Mouse (Mus musculus): ENCODE results near the gene Atp8a2. TPM values are rescaled to one million over a fixed set of nuclear protein-coding genes. Genes with fewer than 3 reads are reported as not detected.
"Not testable (repeated sequence)": the region's sequence is repeated elsewhere in the genome, so short reads cannot be mapped to it uniquely, and the experiment has no call there.

The Atp8a2 gene
- total RNA-seq, 1 experiment from 2014 or later: 1.1 TPM

- peak; percentile 78 for DNase-seq
Measured at GRCm38 (mm10) chr14:60015891-60016290, 181.1 kb downstream of the Atp8a2 start.

DNA sequence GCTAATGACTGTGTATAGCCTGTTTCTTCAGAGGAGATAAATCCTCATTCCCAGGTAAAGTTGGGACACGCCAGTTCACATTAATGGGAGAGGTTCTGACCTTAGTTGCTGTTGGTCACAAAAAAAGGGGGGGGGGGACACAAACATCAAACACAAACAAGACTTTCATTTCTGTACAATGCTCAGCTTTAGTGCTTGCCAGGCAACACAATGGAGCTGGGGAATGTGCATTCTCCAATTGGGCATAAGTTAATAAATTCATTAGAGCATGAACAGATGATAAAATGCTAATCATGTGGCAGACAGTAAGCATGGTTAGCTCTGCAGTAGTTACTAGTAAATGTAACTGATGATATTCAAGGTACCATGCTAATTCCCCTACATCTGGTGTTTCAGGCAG, 195.2 kb downstream of the Atp8a2 start:
- no peak for DNase-seq

- peak; percentile 24 for DNase-seq
Measured at GRCm38 (mm10) chr14:59988860-59989259, 208.1 kb downstream of the Atp8a2 start.

DNA sequence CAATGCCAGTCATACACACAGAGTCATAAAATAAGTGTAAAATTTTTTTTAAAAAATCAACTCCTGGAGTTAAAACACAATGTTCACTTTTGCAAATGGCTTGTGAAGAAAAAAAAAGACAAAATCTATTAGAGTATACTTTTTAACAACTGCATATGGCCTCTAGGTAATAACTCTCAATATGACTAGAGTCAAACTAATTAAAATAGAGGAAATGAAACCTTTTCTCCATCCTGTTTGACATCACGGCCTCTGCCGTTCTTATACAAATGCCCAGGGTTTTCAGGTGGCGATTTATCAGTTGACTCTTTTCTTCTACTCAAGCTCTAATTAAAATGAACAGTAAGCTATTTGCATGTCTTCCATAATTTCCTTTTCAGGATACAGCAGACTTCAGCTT, 209.0 kb downstream of the Atp8a2 start:
- DNase-seq: no peak

DNA sequence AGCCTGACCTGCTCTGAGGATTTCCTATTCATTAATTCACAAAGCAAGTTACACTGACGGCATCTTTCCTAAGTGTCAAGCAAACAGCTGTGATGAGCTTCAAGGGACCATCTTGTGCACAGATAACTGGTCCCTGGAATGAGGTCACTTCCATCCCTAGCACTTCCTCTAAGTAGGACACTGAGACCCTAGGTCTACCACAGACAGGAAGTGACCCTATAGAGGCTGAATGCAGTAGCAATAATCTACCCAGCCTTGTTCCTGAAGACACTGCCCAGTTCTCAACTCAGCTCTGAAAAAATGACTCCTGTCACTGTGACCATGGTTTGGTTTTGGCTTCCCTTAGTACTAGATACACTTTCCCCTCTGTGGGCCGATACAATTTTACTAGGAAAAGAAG, 219.0 kb downstream of the Atp8a2 start:
- no peak for DNase-seq

DNA sequence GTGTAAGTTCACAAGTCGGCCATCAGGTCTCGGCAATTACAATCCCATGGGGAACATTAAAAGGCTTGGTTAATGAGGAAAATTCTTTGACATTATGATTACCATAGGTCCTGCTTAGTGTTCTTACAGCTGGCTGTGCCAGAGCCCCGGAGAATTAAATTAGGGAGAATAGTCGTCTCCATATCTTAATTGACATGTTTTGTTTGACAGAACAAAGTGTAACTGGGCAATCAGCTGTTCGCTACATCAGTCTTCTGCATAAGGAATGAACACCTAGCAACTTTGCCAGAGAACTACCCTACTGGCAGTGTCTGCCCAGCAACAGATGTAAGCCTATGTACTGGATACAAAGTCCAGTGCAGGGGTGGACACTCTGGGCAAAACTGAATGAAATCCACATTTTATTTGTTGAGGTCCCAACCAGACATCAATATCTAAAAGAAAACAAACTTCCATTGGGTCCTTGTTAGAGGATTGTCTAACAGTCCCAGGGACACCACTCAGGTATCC, 225.7 kb downstream of the Atp8a2 start:
- DNase-seq: no peak

GRCm38 (mm10) chr14:59969485-59970134, 227.4 kb downstream of the Atp8a2 start:
- DNase-seq: no peak

- DNase-seq: no peak
Measured at GRCm38 (mm10) chr14:59967847-59968550, 229.0 kb downstream of the Atp8a2 start.

DNA sequence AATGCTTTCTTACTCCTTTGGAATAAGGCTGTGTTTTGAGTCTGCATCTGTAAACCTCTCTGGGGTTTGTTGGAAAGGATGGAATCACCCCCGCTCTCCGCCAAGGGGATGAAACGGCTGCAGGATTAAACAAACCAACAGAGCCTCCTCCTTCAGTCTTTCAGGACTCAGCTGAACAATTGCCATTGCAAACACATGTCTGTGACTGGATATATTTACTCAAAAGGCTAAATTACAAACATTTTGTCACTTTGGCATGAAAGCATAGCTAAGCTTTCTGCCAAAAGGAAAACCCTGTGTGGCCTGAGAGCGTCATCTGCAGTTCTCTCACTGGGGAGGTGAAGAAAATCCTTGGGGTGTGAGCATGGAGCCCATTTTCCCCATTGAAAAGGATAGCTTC, 230.0 kb downstream of the Atp8a2 start:
- no peak for DNase-seq

DNA sequence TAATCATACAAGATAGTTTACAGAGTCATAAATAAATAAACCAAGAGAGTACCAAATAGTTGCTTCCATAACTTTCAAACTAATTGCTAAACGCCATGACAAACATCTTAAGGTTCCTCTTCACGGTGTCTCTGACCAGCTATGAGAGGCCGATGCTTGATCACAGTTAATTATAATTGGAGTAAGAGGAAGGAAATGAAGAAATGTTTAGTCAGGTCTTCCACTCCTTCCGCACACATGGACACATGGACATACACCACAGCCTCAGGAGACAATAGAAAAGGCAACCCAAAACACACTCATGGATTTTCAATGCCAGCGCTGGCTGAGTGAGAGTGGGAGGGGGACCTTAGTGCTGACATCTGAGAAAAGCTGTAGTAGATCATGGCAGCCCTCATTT, 232.4 kb downstream of the Atp8a2 start:
- no peak for DNase-seq

DNA sequence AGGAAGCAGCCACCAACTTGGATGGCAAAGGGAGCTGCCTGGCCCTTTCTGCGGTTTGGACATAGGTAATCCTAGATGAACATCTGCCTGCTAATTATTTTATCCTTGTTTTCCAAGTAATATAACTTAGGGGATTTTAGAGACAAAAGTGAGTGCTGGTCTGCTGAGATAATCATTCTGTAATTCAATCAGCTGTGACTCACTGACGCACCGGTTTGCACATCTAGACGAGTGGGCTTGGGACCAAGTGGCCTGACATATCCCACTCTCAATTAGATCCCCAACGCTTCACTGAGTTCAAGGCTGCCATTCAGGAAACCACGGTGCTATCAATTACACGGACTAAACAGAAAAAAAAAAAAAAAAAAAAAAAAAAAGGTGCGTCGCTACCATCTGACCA, 236.0 kb downstream of the Atp8a2 start:
- DNase-seq: no peak

- DNase-seq: no peak
Measured at GRCm38 (mm10) chr14:59960214-59960890, 236.6 kb downstream of the Atp8a2 start.

GRCm38 (mm10) chr14:59959723-59960122, 237.3 kb downstream of the Atp8a2 start:
- DNase-seq: no peak

DNA sequence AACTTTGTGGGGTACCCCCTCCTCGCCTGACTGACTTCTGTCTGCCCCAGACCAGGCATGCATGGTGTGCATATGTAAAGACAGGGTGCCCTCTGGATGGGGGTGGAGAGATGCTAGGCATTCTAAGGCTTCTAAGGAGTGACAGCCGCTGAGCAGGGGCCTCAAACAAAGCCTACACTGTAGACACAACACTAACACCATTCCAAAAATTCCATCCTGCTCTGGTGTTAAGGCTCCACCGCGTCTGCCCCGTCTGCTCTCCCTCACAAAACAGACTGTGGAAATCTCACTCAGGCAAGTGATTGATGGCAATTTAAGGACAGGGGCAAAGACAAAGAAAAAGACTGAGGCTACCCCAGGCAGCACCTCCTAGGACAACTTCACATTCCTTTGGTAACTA, 247.0 kb downstream of the Atp8a2 start:
- no peak for DNase-seq

GRCm38 (mm10) chr14:59942864-59943611, 253.9 kb downstream of the Atp8a2 start:
- peak; percentile 71 for DNase-seq

GRCm38 (mm10) chr14:59942199-59942598, 254.8 kb downstream of the Atp8a2 start:
- DNase-seq: no peak

DNA sequence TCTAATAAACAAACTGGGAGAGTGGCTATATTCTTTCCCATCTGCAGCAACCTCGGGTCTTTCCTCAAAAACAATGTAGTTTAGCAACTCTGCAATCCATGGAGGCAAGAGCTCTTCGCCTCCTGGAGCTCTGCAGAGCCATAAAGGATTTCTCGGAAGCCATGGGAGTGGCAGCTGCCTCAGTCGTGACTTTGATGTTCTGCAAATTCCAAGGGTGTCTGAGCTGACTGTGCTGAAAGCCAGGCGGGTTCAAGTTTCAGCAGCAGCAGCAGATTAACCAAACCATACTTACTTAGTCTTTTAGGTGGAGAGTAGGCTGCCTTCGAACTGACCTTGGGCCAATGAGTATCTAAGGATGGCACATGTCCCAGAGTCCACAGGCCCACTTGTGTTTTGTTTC, 264.6 kb downstream of the Atp8a2 start:
- DNase-seq: no peak

- DNase-seq: no peak
Measured at GRCm38 (mm10) chr14:59931412-59932058, 265.4 kb downstream of the Atp8a2 start.

GRCm38 (mm10) chr14:59929190-59929589, 267.8 kb downstream of the Atp8a2 start:
- not testable (repeated sequence) for DNase-seq

GRCm38 (mm10) chr14:59928781-59929180, 268.2 kb downstream of the Atp8a2 start:
- DNase-seq: no peak

- DNase-seq: no peak
Measured at GRCm38 (mm10) chr14:59927804-59928203, 269.2 kb downstream of the Atp8a2 start.

GRCm38 (mm10) chr14:59919865-59920264, 277.1 kb downstream of the Atp8a2 start:
- DNase-seq: no peak

Measured in adrenal gland, postnatal 25 days (tissue).